Mouse (Mus musculus): ENCODE data around the gene Nfkbil1.

DNA sequence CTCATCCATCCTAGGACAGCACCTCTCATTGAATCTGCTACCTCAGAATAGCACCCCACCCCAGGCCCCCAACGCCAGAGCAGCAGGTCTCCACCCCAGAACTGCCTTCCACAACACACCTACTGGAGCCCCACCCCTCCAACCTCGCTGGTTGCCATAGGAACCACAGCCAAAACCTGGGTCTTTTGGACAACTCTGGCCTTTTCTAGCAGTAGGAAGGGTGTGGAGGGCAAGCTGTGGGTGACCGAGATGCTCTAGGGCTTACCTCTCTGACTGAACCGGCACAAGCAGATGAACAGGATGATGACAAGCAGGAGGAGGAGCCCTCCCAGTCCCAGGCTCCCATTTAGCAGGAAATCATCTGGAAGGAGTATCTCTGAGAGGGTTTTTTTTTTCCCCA, 48.9 kb downstream of the Nfkbil1 start:
- TF ChIP-seq CTCF (IDR thresholded peaks at IDR 0.05; ENCODE audit: control insufficient read depth, insufficient read depth, insufficient replicate concordance, low read depth, low read length) (no peak), POLR2A (IDR thresholded peaks at IDR 0.05; ENCODE audit: control insufficient read depth, low read depth, low read length) (no peak)
